In the genomic region with DNA sequence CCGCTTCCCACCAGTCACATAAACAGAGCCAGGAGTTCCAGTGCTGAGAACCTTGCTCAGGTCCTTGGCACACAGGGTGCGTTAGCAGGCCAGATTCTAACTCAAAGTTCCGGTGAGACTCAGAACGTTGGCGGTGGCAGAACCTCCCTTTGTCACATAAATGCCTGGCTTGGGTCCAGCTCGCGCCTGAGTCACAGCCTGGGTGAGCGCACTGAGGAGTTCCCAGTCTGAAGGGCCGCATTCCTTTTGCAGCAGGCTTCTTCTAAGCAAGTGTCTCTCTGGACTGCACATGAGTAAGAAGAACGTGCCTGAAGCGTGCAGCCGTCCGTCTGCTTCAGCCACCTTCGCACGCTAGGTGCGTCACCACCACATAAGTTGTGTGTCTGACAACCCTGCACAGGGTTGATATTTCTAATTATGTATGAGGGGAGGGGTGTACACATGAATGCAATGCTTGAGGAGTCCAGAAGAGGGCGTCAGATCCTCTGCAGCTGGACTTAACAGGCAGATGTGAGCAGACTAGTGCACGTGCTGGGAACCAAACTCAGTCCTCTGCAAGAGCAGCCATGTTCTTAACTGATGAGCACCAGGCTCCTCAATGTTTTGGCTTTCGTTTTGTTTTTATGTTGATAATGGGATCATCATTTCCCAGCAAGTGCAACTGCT, we compare ENCODE assay signal across 12 mouse cellular contexts. TPM values are rescaled to one million over a fixed set of nuclear protein-coding genes. Genes with fewer than 3 reads are reported as not detected.
A peak's percentile ranks its signal among the peaks of the same experiment; 100 is the strongest.
DNase-seq lines count a peak whose midpoint lies in the region; ATAC-seq lines count a peak whose summit lies in the region.
"Had no signal": no experiment of that assay in that cellular context is flagged by ENCODE, and none has a peak within 500 bp of the region (broad histone marks: within the 10 kb centered on the region; RNA-seq: fewer than 3 reads in every experiment).

No protein-coding gene starts in this region.

- H3K4me2 ChIP-seq in midbrain, embryonic 11.5 days: no peak overlapping the region
- no peak overlapping the region for H3K4me2 ChIP-seq in midbrain, embryonic 13.5 days (replicated peaks)
- no peak overlapping the region for H3K4me2 ChIP-seq in lung, embryonic 16.5 days (ENCODE audit: low read depth, low read length)
- H3K4me2 ChIP-seq: hindbrain, embryonic 15.5 days had no signal

- no peaks in the 10 kb centered on the region for H3K36me3 ChIP-seq in midbrain, embryonic 11.5 days (ENCODE audit: control insufficient read depth, insufficient read depth, low read length)
- H3K36me3 ChIP-seq in midbrain, embryonic 13.5 days: no peaks in the 10 kb centered on the region
- H3K36me3 ChIP-seq in lung, embryonic 16.5 days (ENCODE audit: control insufficient read depth, insufficient read depth, low read length): no peaks in the 10 kb centered on the region
- H3K36me3 ChIP-seq: hindbrain, embryonic 15.5 days had no signal

- peaks cover 9% of the 10 kb centered on the region for H3K4me1 ChIP-seq in midbrain, embryonic 11.5 days (ENCODE audit: control insufficient read depth, insufficient read depth, low read length)
- peaks cover 15% of the 10 kb centered on the region for H3K4me1 ChIP-seq in midbrain, embryonic 13.5 days (replicated peaks)
- no peaks in the 10 kb centered on the region for H3K4me1 ChIP-seq in lung, embryonic 16.5 days (replicated peaks; ENCODE audit: control insufficient read depth, insufficient read depth, low read length)
- H3K4me1 ChIP-seq: hindbrain, embryonic 15.5 days had no signal

- no peak overlapping the region for H3K27ac ChIP-seq in midbrain, embryonic 11.5 days (ENCODE audit: low read depth, low read length)
- H3K27ac ChIP-seq in midbrain, embryonic 13.5 days: no peak overlapping the region
- H3K27ac ChIP-seq in lung, embryonic 16.5 days (ENCODE audit: low read length): no peak overlapping the region
- H3K27ac ChIP-seq: hindbrain, embryonic 15.5 days had no signal

- peaks cover 61% of the 10 kb centered on the region for H3K27me3 ChIP-seq in midbrain, embryonic 11.5 days (ENCODE audit: control insufficient read depth, insufficient read depth, low read length)
- H3K27me3 ChIP-seq in midbrain, embryonic 13.5 days: peaks cover 80% of the 10 kb centered on the region
- peaks cover 38% of the 10 kb centered on the region for H3K27me3 ChIP-seq in lung, embryonic 16.5 days (ENCODE audit: control insufficient read depth, insufficient read depth, low read depth, low read length)

- H3K9me3 ChIP-seq in midbrain, embryonic 11.5 days (ENCODE audit: control insufficient read depth, low read length): 0 out of 2 replicates have a peak, but pooled peaks cover 2% of the 10 kb centered on the region
- no peaks in the 10 kb centered on the region for H3K9me3 ChIP-seq in midbrain, embryonic 13.5 days
- no peaks in the 10 kb centered on the region for H3K9me3 ChIP-seq in lung, embryonic 16.5 days (ENCODE audit: control insufficient read depth, low read length)
- H3K9me3 ChIP-seq: hindbrain, embryonic 15.5 days had no signal

- ATAC-seq in midbrain, embryonic 11.5 days (ENCODE audit: low FRiP score): no peak
- no peak for ATAC-seq in midbrain, embryonic 13.5 days
- ATAC-seq in lung, embryonic 16.5 days (ENCODE audit: low read depth): peak; percentile 62; the same call in 1 of the 2 replicates
- ATAC-seq in activated CD4-positive, CD25-positive, alpha-beta regulatory T cell, adult 4 months: no peak
- ATAC-seq in CD4-positive, CD25-positive, alpha-beta regulatory T cell, adult 4 months: no peak
- ATAC-seq: forebrain, embryonic 16.5 days had no signal

- no peak overlapping the region for H3K4me3 ChIP-seq in midbrain, embryonic 11.5 days (ENCODE audit: low read depth, low read length)
- no peak overlapping the region for H3K4me3 ChIP-seq in midbrain, embryonic 13.5 days (replicated peaks)
- no peak overlapping the region for H3K4me3 ChIP-seq in lung, embryonic 16.5 days (ENCODE audit: low read length)
- H3K4me3 ChIP-seq: hindbrain, embryonic 15.5 days had no signal

- WGBS in midbrain, embryonic 11.5 days: 41% methylated on average over 19 of the region's 19 CpGs
- WGBS in midbrain, embryonic 13.5 days: 30% methylated on average over 19 of the region's 19 CpGs
- 33% methylated on average over 19 of the region's 19 CpGs for WGBS in lung, embryonic 16.5 days

- DNase-seq in midbrain, embryonic 11.5 days (ENCODE audit: low spot score, missing footprints): peak; percentile 89
- DNase-seq in adrenal gland, postnatal 10 days: peak; percentile 84
- DNase-seq in urinary bladder, postnatal 14 days (ENCODE audit: low spot score): peak; percentile 87
- DNase-seq in frontal cortex, adult 2 months (ENCODE audit: extremely low spot score in 1 of 2, low spot score in 1 of 2): no peak

- H3K9ac ChIP-seq in midbrain, embryonic 11.5 days (ENCODE audit: low read length): no peak overlapping the region
- no peak overlapping the region for H3K9ac ChIP-seq in midbrain, embryonic 13.5 days (replicated peaks)
- no peak overlapping the region for H3K9ac ChIP-seq in lung, embryonic 16.5 days (ENCODE audit: low read length)
- H3K9ac ChIP-seq: hindbrain, embryonic 15.5 days had no signal

RNA-seq across cellular contexts. Expression of gene Sim2, which starts 9.2 kb away (rescaled TPM):
- 1.8 and 2.3 TPM in 2 replicates for polyA plus RNA-seq in midbrain, embryonic 11.5 days (2014; fragmentation: Nextera tagmentation; extraction: Ambion mirVana)
- polyA plus RNA-seq in midbrain, embryonic 13.5 days (2015; fragmentation: Nextera tagmentation; extraction: Ambion mirVana): 0.24 and 0.44 TPM in 2 replicates
- total RNA-seq in adrenal gland, postnatal 10 days (2021): under 1 TPM in 1 of 2 experiments, not detected in 1; 0.09 TPM
- polyA plus RNA-seq in lung, embryonic 16.5 days (2015; fragmentation: Nextera tagmentation; extraction: Ambion mirVana): 0.11 and 0.13 TPM in 2 replicates
- polyA plus RNA-seq in frontal cortex, adult 2 months (2012; rRNA removed): 0.11 and 0.30 TPM in 2 replicates
- not detected for polyA plus RNA-seq in activated CD4-positive, CD25-positive, alpha-beta regulatory T cell, adult 4 months (2017; shearing (Covaris generic))
- not detected for polyA plus RNA-seq in CD4-positive, CD25-positive, alpha-beta regulatory T cell, adult 4 months (2017; shearing (Covaris generic))
- total RNA-seq: liver, adult 2 months had no signal
- polyA plus RNA-seq: cortical plate, adult 2 months; liver, adult 2 months had no signal

Comparison
In these comparisons a context has a peak if more than half of its experiments do, and no peak if none do; other contexts are left out.
1. DNase-seq: peak in midbrain, embryonic 11.5 days (single experiment), adrenal gland, postnatal 10 days (single experiment) and urinary bladder, postnatal 14 days (single experiment); none in frontal cortex, adult 2 months (0 of 2).